Mouse (Mus musculus): ENCODE data around the gene Gm20695.

The Gm20695 gene

GRCm38 (mm10) chr16:3895173-3895792 is 10.8 kb downstream of the Gm20695 start:
- DNase-seq (ENCODE audit: low spot score in 2 of 2): peak; percentile 61 to 82

- DNase-seq (ENCODE audit: low spot score in 2 of 2): no peak
These were observed 11.6 kb downstream of the Gm20695 start for GRCm38 (mm10) chr16:3896046-3896445.

- no peak for DNase-seq (ENCODE audit: low spot score in 2 of 2)
These were observed 12.1 kb downstream of the Gm20695 start for GRCm38 (mm10) chr16:3896553-3896952.

- DNase-seq (ENCODE audit: low spot score in 2 of 2): no peak
These were observed 23.0 kb downstream of the Gm20695 start for GRCm38 (mm10) chr16:3907471-3907870.

GRCm38 (mm10) chr16:3908537-3909111 is 24.2 kb downstream of the Gm20695 start, which contains the start of the genes 1700037C18Rik and Cluap1:
TSS of gene 1700037C18Rik (minus strand) at chr16:3908689.
TSS of gene Cluap1 (plus strand) at chr16:3908801.
- peak; percentile 92 to 95 for DNase-seq (ENCODE audit: low spot score in 2 of 2)

DNA sequence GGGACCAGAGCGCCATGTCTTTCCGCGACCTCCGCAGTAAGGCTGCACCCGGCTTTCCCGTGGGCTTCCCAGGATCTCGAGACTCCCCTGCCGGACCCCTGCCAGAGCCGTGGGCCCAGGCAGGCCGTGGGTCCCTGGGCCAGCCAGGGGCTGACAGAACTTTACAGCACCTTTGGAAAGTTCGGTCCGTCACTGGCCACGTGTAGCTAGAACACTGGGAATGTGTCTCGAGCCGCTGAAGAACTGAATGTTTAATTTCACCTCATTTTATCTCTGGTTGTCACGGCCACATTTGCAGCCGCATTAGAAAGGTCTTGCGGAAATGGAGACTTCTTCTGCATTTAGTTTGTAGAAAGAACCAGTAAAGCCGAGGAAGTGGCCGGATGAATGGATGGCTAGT is 24.7 kb downstream of the Gm20695 start:
- no peak for DNase-seq (ENCODE audit: low spot score in 2 of 2)

DNA sequence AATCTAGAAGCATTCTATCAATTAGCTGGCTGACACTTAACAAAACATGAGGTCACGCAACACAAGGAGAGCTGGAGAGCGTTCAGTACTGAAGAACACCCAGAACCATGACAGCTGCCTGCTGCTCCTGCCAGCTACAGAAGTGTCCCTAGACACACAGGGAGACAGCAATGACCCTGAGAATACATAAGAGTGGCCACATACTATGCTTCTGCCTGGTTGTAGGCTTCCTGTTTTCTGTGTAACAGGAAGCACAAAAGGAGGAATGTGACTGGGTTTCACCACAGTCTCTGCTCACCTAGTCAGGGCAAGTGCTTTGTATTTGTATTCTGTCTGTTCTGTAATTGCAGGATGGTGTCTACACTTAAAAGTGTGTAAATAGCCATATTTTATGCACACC is 36.3 kb downstream of the Gm20695 start:
- DNase-seq (ENCODE audit: low spot score in 2 of 2): no peak

DNA sequence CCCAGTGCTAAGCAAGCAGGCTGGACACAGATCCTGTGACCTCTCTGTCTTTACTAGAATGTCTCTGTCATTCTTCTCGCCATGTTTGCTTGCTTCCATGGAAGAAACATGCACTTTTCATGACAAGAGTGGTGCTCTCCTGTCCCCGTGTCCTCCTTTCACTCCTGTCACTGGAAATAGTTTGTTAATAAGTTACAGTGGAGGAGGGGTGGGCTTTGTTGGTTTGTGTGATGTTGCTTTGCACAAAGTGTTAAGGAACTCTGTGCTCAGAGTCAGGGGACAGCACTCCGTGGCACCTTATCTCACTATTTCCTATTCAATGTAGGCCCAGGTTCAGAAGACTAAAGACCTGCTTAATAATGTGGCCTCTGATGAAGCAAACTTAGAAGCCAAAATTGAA is 39.1 kb downstream of the Gm20695 start:
- DNase-seq (ENCODE audit: low spot score in 2 of 2): no peak

- no peak for DNase-seq (ENCODE audit: low spot score in 2 of 2)
These were observed 39.5 kb downstream of the Gm20695 start for GRCm38 (mm10) chr16:3923966-3924365.

DNA sequence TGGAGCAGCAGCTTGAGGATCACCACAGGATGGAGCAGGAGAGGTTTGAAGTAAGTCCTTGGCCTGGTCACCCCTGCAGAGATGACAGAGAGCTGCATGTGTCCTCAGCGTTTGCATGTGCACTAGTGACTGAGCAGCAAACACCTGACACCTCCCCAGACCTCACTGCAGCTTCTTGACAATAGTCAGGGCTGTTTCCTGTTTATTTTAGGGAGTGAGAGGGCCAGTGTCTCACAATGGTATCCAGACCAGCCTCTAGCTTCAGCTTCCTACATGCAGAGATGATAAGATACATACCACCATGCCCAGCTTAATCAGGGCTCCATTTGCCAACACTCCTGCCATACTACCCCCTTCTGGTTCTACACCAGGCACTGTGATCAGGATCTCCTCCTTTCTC is 44.1 kb downstream of the Gm20695 start:
- no peak for DNase-seq (ENCODE audit: low spot score in 2 of 2)

DNA sequence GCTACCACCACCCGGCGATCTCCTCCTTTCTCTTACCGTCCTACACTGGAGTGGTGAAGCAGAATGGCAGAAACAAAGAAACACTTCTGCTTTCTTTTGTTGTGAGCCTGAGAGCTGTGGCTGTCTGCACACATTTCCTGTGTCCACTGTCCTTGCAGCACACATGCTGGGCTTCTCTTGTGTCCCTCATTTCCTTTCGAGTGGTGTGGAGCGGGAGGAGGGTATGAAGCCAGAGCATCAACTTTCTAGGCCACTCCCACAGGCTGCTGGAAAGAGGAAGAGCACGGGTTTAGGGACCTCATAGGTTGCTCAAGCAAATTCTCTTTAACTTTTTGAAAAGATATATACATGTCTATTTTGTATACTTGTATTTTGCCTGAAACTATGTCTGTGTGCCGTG is 44.7 kb downstream of the Gm20695 start:
- DNase-seq (ENCODE audit: low spot score in 2 of 2): peak in 1 of 2 experiments; percentile 20

DNA sequence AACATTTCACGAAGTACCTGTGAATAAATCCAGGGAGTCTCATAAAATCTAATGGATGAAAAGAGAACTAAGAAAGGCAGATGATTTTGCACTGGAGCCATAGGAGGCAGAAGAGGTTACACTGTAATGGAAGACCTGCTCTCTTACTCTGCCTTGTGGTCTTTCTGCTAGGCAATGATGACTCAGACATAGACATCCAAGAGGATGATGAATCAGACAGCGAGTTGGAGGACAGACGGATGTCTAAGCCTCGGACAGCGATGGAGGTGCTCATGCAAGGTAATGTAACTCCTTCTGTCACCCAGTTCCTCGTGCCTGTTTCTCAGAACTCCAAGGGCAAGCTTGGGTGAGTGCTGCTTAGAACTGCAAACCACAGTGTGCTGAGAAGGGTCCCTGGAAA is 49.1 kb downstream of the Gm20695 start:
- DNase-seq (ENCODE audit: low spot score in 2 of 2): no peak

DNA sequence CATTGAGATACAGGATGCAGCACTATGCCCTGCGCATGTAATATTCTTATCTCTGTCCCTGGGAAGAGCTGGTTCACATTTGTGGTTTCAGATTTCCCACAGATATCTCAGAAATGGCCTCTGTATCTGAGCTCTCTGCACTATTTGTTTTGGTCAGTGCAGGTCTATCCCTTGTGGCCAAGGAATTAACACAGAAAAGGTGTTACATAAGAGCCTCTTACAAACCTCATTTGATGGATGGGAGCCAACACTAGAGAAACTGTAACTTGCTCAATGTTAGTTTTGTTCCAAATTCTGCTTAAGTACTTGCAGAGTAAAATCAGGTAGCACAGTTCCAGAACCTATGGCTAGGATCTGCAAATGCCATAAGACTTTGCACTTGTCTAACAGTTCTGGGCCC is 49.6 kb downstream of the Gm20695 start:
- DNase-seq (ENCODE audit: low spot score in 2 of 2): no peak

- no peak for DNase-seq (ENCODE audit: low spot score in 2 of 2)
These were observed 50.3 kb downstream of the Gm20695 start for GRCm38 (mm10) chr16:3934701-3935100.

DNA sequence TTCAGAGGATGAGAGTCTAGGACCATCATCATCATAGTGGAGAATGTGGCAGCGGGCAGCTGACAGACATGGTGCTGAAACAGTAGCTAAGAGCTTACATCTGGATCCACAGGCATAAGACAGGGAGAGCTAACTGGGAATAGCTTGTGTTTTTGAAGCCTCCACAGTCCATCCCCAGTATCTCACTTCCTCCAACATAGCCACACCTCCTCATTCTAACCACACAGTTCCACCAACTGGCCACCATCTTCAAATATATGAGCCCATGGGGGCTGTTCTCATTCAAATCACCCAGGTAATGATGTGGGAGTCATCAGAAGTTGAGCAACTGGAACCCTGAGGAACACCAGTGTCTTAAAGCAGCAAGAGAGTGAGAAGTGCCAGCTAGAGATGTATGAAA is 66.7 kb downstream of the Gm20695 start:
- DNase-seq (ENCODE audit: low spot score in 2 of 2): no peak

DNA sequence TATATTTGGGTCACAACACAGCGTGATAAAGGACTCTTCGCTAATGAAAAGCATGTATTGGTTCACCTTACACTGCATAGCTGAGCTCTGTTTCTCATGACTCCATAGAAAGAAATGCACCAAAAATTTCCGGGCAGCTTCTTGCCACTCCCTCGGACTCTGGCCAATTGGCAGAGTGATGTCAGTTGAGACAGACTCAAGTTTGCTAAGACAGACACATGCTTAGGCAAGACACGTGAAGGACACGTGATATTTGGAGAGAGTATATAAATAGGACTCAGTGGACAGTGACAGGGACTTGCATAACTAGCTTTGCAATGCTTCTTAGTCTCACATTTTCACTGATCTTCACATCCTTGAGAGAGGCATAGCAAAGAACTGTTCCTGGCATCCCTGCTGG is 71.9 kb downstream of the Gm20695 start:
- peak; percentile 35 to 47 for DNase-seq (ENCODE audit: low spot score in 2 of 2)

DNA sequence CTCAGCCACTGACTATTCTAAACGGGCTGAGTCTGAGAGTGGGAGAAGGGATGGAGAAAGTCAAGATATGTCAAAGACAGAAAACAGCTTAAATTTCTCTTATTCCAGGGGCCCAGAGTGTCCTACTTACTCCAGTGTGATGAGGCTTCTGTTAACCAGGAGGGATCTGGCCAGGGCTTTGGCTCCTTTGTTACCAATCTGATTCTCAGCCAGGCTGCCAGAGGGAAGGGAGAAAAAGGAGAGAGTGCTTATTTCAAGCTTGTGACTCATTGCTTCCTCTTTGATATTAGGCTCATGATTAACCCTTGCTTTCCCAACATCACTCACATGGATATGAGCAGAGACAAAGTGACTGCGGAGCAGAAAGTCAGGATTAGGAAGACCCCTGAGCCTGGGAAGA is 74.8 kb downstream of the Gm20695 start:
- peak in 1 of 2 experiments; percentile 21 for DNase-seq (ENCODE audit: low spot score in 2 of 2)

DNA sequence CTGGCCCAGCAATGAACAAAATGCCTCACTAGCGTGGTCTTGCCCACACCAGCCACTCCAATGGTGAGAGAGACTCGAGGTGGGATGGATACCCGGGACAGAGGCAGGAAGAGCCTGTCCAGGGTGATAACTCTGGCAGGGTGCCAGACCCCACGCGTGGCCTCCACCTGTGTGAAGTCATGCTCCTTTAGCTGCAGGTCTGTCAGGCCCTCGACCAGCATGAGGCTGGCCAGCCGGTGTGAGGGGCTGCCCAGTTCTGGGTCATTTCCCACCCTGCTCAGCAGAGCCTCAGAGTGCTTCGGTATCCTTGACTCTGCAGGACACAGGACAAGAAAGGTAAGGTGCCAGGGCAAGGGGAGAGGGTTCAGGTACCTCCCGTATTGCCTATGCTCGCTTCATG is 80.5 kb downstream of the Gm20695 start:
- DNase-seq (ENCODE audit: low spot score in 2 of 2): no peak

GRCm38 (mm10) chr16:3965534-3965933 is 81.1 kb downstream of the Gm20695 start:
- DNase-seq (ENCODE audit: low spot score in 2 of 2): no peak
